Mouse (Mus musculus) erythroblast, embryonic 14.5 days (primary cell): ENCODE measurements around the gene Ankrd6. TPM values are rescaled to one million over a fixed set of nuclear protein-coding genes. Genes with fewer than 3 reads are reported as not detected.

ENCODE experiments used
- H3K27me3 ChIP-seq: 2 replicates; pipeline ENCODE4 v1.6.1; 2012; ENCODE audit warnings: inconsistent platforms; ENCODE audit not compliant: control insufficient read depth
- H3K36me3 ChIP-seq: 2 replicates; pipeline ENCODE4 v1.6.1; 2012; ENCODE audit warnings: mild to moderate bottlenecking, inconsistent platforms; ENCODE audit not compliant: control insufficient read depth
- H3K4me1 ChIP-seq: 2 replicates; pipeline ENCODE4 v1.6.1; 2012; ENCODE audit warnings: inconsistent platforms; ENCODE audit not compliant: control insufficient read depth
- H3K4me3 ChIP-seq: replicated peaks from 2 replicates; pipeline ENCODE3; 2012; ENCODE audit warnings: moderate library complexity, mild to moderate bottlenecking, inconsistent platforms
- H3K9me3 ChIP-seq: 2 replicates; pipeline ENCODE4 v1.6.1; 2012; ENCODE audit warnings: low read length, inconsistent platforms, mixed read lengths; ENCODE audit not compliant: control insufficient read depth
- GATA1 ChIP-seq: IDR thresholded peaks from 2 replicates; pipeline ENCODE4 v1.6.1; 2012; ENCODE audit warnings: low read length, inconsistent platforms, mixed read lengths
- TAL1 ChIP-seq: IDR thresholded peaks from 3 replicates; pipeline ENCODE4 v1.6.1; 2012; ENCODE audit warnings: low read length, inconsistent platforms, mixed read lengths
- polyA plus RNA-seq: library from polyadenylated mRNA; stranded (reverse); fragments of >175 nt; gene quantifications from 2 replicates; pipeline ENCODE4 v1.2.3, GENCODE M21; 2012

The Ankrd6 gene
- polyA plus RNA-seq, 1 experiment, result 0.01 TPM

DNA sequence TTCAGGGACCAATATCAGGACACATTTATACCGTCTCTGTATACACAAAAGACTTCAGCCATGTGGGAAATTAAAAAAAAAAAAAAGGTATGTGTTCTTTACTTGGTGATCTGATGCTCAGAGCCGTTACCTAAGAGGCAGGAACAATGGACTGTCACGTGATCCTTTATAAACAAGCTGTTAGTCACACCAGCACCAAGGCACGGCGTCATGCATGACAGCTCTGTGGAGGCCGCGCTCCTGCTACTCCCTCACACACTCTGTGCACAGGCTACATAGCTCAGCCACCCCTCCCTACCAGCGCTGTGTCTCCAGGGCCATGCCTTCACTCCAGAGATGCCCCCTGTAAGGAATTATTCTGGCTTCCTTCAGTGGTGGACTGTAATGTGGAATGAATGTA is 34.7 kb downstream of the Ankrd6 start:
- TF ChIP-seq GATA1 (no peak), TAL1 (no peak)
- Histone ChIP-seq H3K27me3 (peaks cover 3% of the 10 kb centered on the region), H3K4me3 (no peak overlapping the region), H3K9me3 (no peaks in the 10 kb centered on the region), H3K36me3 (no peaks in the 10 kb centered on the region), H3K4me1 (peaks cover 32% of the 10 kb centered on the region)

DNA sequence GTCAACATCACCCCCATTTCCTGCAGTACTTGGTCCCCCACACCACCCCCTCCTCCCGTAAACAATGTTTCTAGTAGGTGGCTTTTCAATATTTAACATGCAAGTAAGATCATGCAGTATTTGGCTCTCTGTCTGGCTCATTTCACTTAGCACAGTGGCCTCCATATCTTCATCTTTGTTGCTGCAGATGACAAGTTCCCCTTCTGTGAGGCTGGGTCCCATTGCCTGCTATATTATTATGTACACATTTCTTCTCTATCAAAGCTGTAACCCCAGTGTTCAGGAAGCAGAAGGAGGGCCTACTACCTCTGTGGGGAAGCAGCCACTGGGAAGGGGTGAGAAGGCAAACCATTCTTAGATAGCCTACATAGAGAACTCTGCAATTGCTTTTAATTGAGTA is 40.6 kb downstream of the Ankrd6 start:
- peak overlapping the region; percentile 12 for H3K4me3 ChIP-seq
- no peaks in the 10 kb centered on the region for H3K36me3 ChIP-seq
- no peaks in the 10 kb centered on the region for H3K9me3 ChIP-seq
- no peaks in the 10 kb centered on the region for H3K27me3 ChIP-seq
- TF ChIP-seq TAL1 (no peak), GATA1 (no peak)
- H3K4me1 ChIP-seq, result peaks cover 45% of the 10 kb centered on the region

GRCm38 (mm10) chr4:32909241-32909979 is 41.2 kb downstream of the Ankrd6 start:
- peak; percentile 46 for TF ChIP-seq GATA1
- TF ChIP-seq TAL1, result peak; percentile 72
- Histone ChIP-seq H3K36me3 (no peaks in the 10 kb centered on the region), H3K9me3 (no peaks in the 10 kb centered on the region), H3K4me3 (peak overlapping the region; percentile 12), H3K4me1 (peaks cover 40% of the 10 kb centered on the region), H3K27me3 (no peaks in the 10 kb centered on the region)

- TF ChIP-seq GATA1, result no peak
- TF ChIP-seq TAL1, result no peak
- no peaks in the 10 kb centered on the region for H3K36me3 ChIP-seq
- H3K9me3 ChIP-seq, result no peaks in the 10 kb centered on the region
- H3K4me1 ChIP-seq, result peaks cover 38% of the 10 kb centered on the region
- H3K4me3 ChIP-seq, result no peak overlapping the region
- no peaks in the 10 kb centered on the region for H3K27me3 ChIP-seq
Observed at GRCm38 (mm10) chr4:32907631-32908030, 43.0 kb downstream of the Ankrd6 start.

- peaks cover 35% of the 10 kb centered on the region for H3K4me1 ChIP-seq
- no peak for TF ChIP-seq GATA1
- no peak for TF ChIP-seq TAL1
- no peaks in the 10 kb centered on the region for H3K27me3 ChIP-seq
- no peak overlapping the region for H3K4me3 ChIP-seq
- H3K36me3 ChIP-seq, result no peaks in the 10 kb centered on the region
- H3K9me3 ChIP-seq, result no peaks in the 10 kb centered on the region
Observed at GRCm38 (mm10) chr4:32906627-32907026, 44.0 kb downstream of the Ankrd6 start.

GRCm38 (mm10) chr4:32905913-32906312 is 44.7 kb downstream of the Ankrd6 start:
- no peaks in the 10 kb centered on the region for H3K36me3 ChIP-seq
- H3K27me3 ChIP-seq, result no peaks in the 10 kb centered on the region
- peaks cover 35% of the 10 kb centered on the region for H3K4me1 ChIP-seq
- no peak overlapping the region for H3K4me3 ChIP-seq
- TF ChIP-seq TAL1, result no peak
- no peaks in the 10 kb centered on the region for H3K9me3 ChIP-seq

- no peak for TF ChIP-seq GATA1
- TF ChIP-seq TAL1, result no peak
- Histone ChIP-seq H3K4me3 (no peak overlapping the region), H3K36me3 (no peaks in the 10 kb centered on the region), H3K27me3 (no peaks in the 10 kb centered on the region), H3K9me3 (no peaks in the 10 kb centered on the region), H3K4me1 (peaks cover 32% of the 10 kb centered on the region)
Observed at GRCm38 (mm10) chr4:32905381-32905780, 45.3 kb downstream of the Ankrd6 start.

DNA sequence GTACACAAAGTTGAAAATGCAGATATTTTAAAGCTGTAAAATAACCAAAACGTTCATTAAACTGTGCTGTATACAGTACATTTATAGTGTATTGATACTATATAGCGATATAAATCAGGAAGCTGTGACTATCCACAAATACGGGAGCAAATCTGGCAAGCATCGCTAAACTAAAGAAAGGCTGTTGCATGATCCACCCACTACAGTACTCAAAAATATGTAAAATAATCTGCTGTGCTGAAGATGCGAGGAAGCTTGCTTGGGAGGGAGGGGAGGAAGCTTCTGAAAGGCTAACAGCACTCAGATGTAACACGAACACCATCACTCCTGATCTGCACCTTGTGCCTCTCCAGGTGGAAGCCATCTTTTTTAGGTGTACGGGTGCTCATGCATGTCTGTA is 46.8 kb downstream of the Ankrd6 start:
- Histone ChIP-seq H3K4me3 (no peak overlapping the region), H3K9me3 (no peaks in the 10 kb centered on the region), H3K36me3 (no peaks in the 10 kb centered on the region), H3K27me3 (no peaks in the 10 kb centered on the region), H3K4me1 (peaks cover 17% of the 10 kb centered on the region)
- no peak for TF ChIP-seq GATA1
- no peak for TF ChIP-seq TAL1

DNA sequence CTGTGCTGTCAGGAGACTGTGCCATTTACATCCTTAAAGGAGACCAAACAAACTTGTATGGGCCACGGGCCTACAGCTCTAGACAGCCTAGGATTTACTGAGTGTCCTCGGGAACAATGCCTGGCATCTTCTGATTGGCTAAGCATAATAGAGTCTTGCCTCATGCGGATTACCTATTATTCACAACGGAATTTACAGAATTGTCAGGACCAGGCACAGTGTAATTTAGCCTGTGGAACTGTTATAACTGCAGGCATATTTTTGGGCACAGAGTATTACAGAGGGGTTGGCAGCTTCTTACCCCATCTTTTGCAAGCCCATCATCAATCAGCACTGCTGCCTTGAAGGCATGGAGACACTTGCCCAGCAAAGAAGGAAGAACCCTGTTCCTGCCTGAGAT is 51.6 kb downstream of the Ankrd6 start:
- Histone ChIP-seq H3K4me1 (no peaks in the 10 kb centered on the region; the same call in 1 of the 2 replicates), H3K4me3 (no peak overlapping the region), H3K9me3 (no peaks in the 10 kb centered on the region; the same call in 1 of the 2 replicates), H3K36me3 (no peaks in the 10 kb centered on the region), H3K27me3 (peaks cover 2% of the 10 kb centered on the region; the same call in 1 of the 2 replicates)
- no peak for TF ChIP-seq GATA1

- Histone ChIP-seq H3K27me3 (peaks cover 9% of the 10 kb centered on the region), H3K4me1 (no peaks in the 10 kb centered on the region; the same call in 1 of the 2 replicates), H3K9me3 (no peaks in the 10 kb centered on the region; the same call in 1 of the 2 replicates), H3K4me3 (no peak overlapping the region), H3K36me3 (no peaks in the 10 kb centered on the region)
- TF ChIP-seq TAL1, result no peak
- no peak for TF ChIP-seq GATA1
Observed at GRCm38 (mm10) chr4:32891341-32891740, 59.3 kb downstream of the Ankrd6 start.
